Mouse (Mus musculus) brain, embryonic 14.5 days (tissue): Measurements from ENCODE around the gene Agt.

Source experiments
- CTCF ChIP-seq: fragments of 200-500 bp; IDR thresholded peaks from 2 replicates; pipeline ENCODE4 v1.5.1; 2012; ENCODE audit warnings: inconsistent platforms, mild to moderate bottlenecking, moderate library complexity, borderline replicate concordance; ENCODE audit not compliant: insufficient read depth, insufficient read length; ENCODE audit errors: extremely low read depth
- POLR2A ChIP-seq: fragments of 200-500 bp; IDR thresholded peaks from 2 replicates; pipeline ENCODE4 v1.6.1; 2012; ENCODE audit warnings: mild to moderate bottlenecking, inconsistent platforms, borderline replicate concordance; ENCODE audit not compliant: poor library complexity, insufficient read depth, insufficient read length, severe bottlenecking; ENCODE audit errors: extremely low read depth

DNA sequence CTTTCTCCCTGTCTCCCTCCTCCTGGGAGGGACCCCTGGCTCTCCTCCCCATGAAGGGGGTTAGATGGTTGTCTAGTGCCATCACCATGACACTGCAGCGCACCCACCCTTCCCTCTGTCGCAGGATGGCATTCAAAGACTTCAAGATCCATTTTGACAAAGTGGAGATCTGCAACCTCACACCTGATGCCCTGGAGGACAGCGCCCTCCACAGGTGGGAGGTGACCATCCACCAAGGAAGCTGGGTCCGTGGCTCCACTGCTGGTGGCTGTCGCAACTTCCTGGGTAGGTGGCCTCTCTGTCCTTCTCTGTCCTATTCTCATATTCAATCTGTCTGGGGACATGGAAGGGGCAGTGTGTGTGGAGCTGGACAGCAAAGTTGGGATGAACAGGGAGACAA lies 34.6 kb upstream of the Agt start:
- TF ChIP-seq CTCF (no peak), POLR2A (no peak)
